Mouse (Mus musculus): ENCODE data around the gene Olfr311. TPM values are rescaled to one million over a fixed set of nuclear protein-coding genes. Genes with fewer than 3 reads are reported as not detected.
"Not testable (repeated sequence)": the region's sequence is repeated elsewhere in the genome, so short reads cannot be mapped to it uniquely, and the experiment has no call there.

Olfr311 gene
- polyA plus RNA-seq, 1 experiment from 2014 or later, result not detected

- H3K9ac ChIP-seq; H3K4me3 ChIP-seq; H3K4me1 ChIP-seq (replicated peaks); H3K27me3 ChIP-seq; H3K36me3 ChIP-seq; H3K4me2 ChIP-seq; H3K9me3 ChIP-seq; ATAC-seq (ENCODE audit: low FRiP score, low read depth); H3K27ac ChIP-seq (replicated peaks): not testable (repeated sequence)
Observed at GRCm38 (mm10) chr11:58828937-58829336, 10.1 kb upstream of the Olfr311 start, which contains the start of gene Olfr312. Olfr312 (plus strand) TSS chr11:58829237.

GRCm38 (mm10) chr11:58829764-58830163, 9.3 kb upstream of the Olfr311 start:
- Histone ChIP-seq H3K9me3 (no peaks in the 10 kb centered on the region), H3K4me2 (no peak overlapping the region), H3K27ac (replicated peaks) (no peak overlapping the region), H3K36me3 (no peaks in the 10 kb centered on the region), H3K4me3 (no peak overlapping the region), H3K9ac (no peak overlapping the region), H3K27me3 (no peaks in the 10 kb centered on the region), H3K4me1 (replicated peaks) (no peaks in the 10 kb centered on the region)
- no peak for ATAC-seq (ENCODE audit: low FRiP score, low read depth)
- 83% methylated on average over 3 of the region's 3 CpGs for WGBS

GRCm38 (mm10) chr11:58832541-58832940, 6.5 kb upstream of the Olfr311 start:
- not testable (repeated sequence) for H3K4me1 ChIP-seq (replicated peaks); H3K27me3 ChIP-seq; ATAC-seq (ENCODE audit: low FRiP score, low read depth); H3K4me2 ChIP-seq; H3K9me3 ChIP-seq; H3K27ac ChIP-seq (replicated peaks); H3K9ac ChIP-seq; H3K4me3 ChIP-seq; H3K36me3 ChIP-seq
- 89% methylated on average over 3 of the region's 3 CpGs for WGBS

- under 1% methylated on average over 24 of the region's 24 CpGs for WGBS
- Histone ChIP-seq H3K9me3 (no peaks in the 10 kb centered on the region), H3K4me3 (peak within 1 kb of the TSS; percentile 61), H3K27ac (replicated peaks) (peak within 1 kb of the TSS; percentile 88), H3K27me3 (no peaks in the 10 kb centered on the region), H3K36me3 (peaks cover 31% of the 10 kb centered on the region), H3K9ac (peak within 1 kb of the TSS; percentile 89), H3K4me1 (replicated peaks) (peaks cover 14% of the 10 kb centered on the region), H3K4me2 (peak within 1 kb of the TSS; percentile 79)
- ATAC-seq (ENCODE audit: low FRiP score, low read depth), result peak; percentile 100
Observed at GRCm38 (mm10) chr11:58846919-58847461, 7.9 kb downstream of the Olfr311 start, which contains the start of gene Gm12258. Gm12258 (plus strand) TSS chr11:58847158.

- 49% methylated on average over 9 of the region's 9 CpGs for WGBS
- ATAC-seq (ENCODE audit: low FRiP score, low read depth), result no peak
Observed at GRCm38 (mm10) chr11:58847636-58848035, 8.6 kb downstream of the Olfr311 start.

DNA sequence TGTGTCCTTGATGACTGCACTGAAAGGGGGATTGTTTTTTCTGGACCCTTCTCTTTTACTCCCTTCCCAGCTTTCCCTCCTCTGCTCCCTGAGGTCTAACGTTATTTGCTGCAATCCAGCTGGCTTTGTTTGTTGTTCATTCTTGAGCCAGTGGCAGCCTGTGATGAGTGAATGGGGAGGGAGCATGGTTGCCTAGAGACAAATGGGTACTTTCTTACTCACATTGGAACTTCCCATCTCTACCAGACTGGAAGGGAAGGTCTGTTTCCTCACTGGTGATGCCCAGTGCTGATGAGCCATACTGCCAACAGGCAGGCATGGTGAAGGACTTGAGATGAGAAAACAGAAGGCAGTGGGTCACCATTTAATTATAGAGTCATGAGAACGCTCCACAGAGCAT, 10.7 kb downstream of the Olfr311 start:
- H3K4me1 ChIP-seq (replicated peaks), result peaks cover 14% of the 10 kb centered on the region
- no peaks in the 10 kb centered on the region for H3K9me3 ChIP-seq
- no peak overlapping the region for H3K4me2 ChIP-seq
- no peak overlapping the region for H3K9ac ChIP-seq
- H3K4me3 ChIP-seq, result no peak overlapping the region
- 57% methylated on average over 2 of the region's 2 CpGs for WGBS
- H3K27ac ChIP-seq (replicated peaks), result no peak overlapping the region
- H3K36me3 ChIP-seq, result peaks cover 52% of the 10 kb centered on the region
- H3K27me3 ChIP-seq, result no peaks in the 10 kb centered on the region
- no peak for ATAC-seq (ENCODE audit: low FRiP score, low read depth)

More at GRCm38 (mm10) chr11:58847636-58848035, 8.6 kb downstream of the Olfr311 start:
- no peaks in the 10 kb centered on the region for H3K9me3 ChIP-seq
- H3K9ac ChIP-seq, result peak overlapping the region; percentile 89
- peak overlapping the region; percentile 79 for H3K4me2 ChIP-seq
- peak overlapping the region; percentile 88 for H3K27ac ChIP-seq (replicated peaks)
- peak overlapping the region; percentile 61 for H3K4me3 ChIP-seq
- peaks cover 14% of the 10 kb centered on the region for H3K4me1 ChIP-seq (replicated peaks)
- H3K27me3 ChIP-seq, result no peaks in the 10 kb centered on the region
- H3K36me3 ChIP-seq, result peaks cover 37% of the 10 kb centered on the region

DNA sequence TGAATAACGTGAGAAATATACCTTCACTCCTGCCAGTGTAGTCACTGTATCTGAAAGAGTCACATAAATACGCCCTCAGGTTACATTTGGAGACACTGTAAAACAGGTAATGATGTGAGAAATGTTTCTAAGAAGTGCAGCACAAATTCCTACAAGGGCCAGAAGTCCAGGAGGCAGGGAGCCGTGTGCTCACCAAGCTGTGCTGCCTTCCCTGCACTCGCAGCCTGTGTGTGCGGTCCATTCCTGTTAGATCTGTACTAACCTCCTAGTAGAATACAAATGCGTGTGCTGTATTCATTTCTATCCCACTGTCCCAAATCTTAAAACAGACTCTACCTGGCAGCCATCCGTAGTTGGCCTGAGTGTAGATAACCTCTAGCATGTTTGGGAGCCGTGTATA, 21.7 kb downstream of the Olfr311 start:
- H3K27ac ChIP-seq (replicated peaks), result no peak overlapping the region
- peaks cover 51% of the 10 kb centered on the region for H3K36me3 ChIP-seq
- no peak overlapping the region for H3K4me2 ChIP-seq
- no peaks in the 10 kb centered on the region for H3K27me3 ChIP-seq
- H3K9me3 ChIP-seq, result peaks cover 11% of the 10 kb centered on the region; the same call in 1 of the 2 replicates
- ATAC-seq (ENCODE audit: low FRiP score, low read depth), result no peak
- WGBS, result 97% methylated on average over 8 of the region's 8 CpGs
- no peak overlapping the region for H3K4me3 ChIP-seq
- no peak overlapping the region for H3K9ac ChIP-seq
- no peaks in the 10 kb centered on the region for H3K4me1 ChIP-seq (replicated peaks)

- Histone ChIP-seq H3K4me3 (peak within 1 kb of the TSS; percentile 85), H3K9ac (peak within 1 kb of the TSS; percentile 90), H3K4me1 (replicated peaks) (peaks cover 21% of the 10 kb centered on the region), H3K27me3 (no peaks in the 10 kb centered on the region), H3K4me2 (peak within 1 kb of the TSS; percentile 89), H3K27ac (replicated peaks) (peak within 1 kb of the TSS; percentile 90), H3K36me3 (peaks cover 19% of the 10 kb centered on the region), H3K9me3 (no peaks in the 10 kb centered on the region)
- WGBS, result 4% methylated on average over 37 of the region's 37 CpGs
- peak; percentile 89 for ATAC-seq (ENCODE audit: low FRiP score, low read depth)
Observed at GRCm38 (mm10) chr11:58867039-58867953, 28.2 kb downstream of the Olfr311 start, which contains the start of gene 2810021J22Rik. 2810021J22Rik (plus strand) TSS chr11:58867216.

GRCm38 (mm10) chr11:58867954-58868330, 28.9 kb downstream of the Olfr311 start:
- H3K9me3 ChIP-seq, result no peaks in the 10 kb centered on the region
- H3K36me3 ChIP-seq, result peaks cover 19% of the 10 kb centered on the region
- H3K4me2 ChIP-seq, result peak overlapping the region; percentile 89
- 82% methylated on average over 6 of the region's 6 CpGs for WGBS
- ATAC-seq (ENCODE audit: low FRiP score, low read depth), result no peak
- H3K9ac ChIP-seq, result peak overlapping the region; percentile 90; the same call in 1 of the 2 replicates
- H3K4me3 ChIP-seq, result peak overlapping the region; percentile 85
- no peaks in the 10 kb centered on the region for H3K27me3 ChIP-seq
- H3K27ac ChIP-seq (replicated peaks), result peak overlapping the region; percentile 90; the same call in 1 of the 2 replicates
- H3K4me1 ChIP-seq (replicated peaks), result peaks cover 21% of the 10 kb centered on the region

- Histone ChIP-seq H3K27me3 (no peaks in the 10 kb centered on the region), H3K4me3 (no peak overlapping the region), H3K9me3 (no peaks in the 10 kb centered on the region), H3K9ac (no peak overlapping the region), H3K4me2 (no peak overlapping the region), H3K4me1 (replicated peaks) (peaks cover 21% of the 10 kb centered on the region), H3K36me3 (peaks cover 24% of the 10 kb centered on the region), H3K27ac (replicated peaks) (no peak overlapping the region)
- ATAC-seq (ENCODE audit: low FRiP score, low read depth), result no peak
- WGBS, result 96% methylated on average over 4 of the region's 4 CpGs
Observed at GRCm38 (mm10) chr11:58870961-58871360, 31.9 kb downstream of the Olfr311 start.

DNA sequence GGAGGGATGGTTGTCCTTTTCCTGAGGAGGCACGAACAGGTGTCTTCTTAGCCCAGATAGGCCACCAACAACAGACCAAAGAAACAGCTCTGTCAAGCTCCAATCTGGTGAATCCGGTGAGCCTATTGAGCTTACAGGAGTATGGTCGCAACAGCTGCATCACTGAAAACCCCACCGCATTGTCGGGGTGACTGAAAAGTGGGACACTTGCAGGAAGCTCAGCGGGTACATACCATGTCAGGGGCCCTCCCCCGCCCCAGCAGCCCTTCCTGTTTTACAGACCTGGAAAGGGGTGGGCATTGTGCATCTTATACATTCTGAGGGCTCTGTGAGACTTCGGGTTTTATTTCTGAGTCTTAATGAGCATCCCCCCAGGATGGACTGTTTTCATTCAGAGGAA, 44.7 kb downstream of the Olfr311 start:
- H3K9ac ChIP-seq, result no peak overlapping the region
- WGBS, result 89% methylated on average over 8 of the region's 8 CpGs
- H3K4me1 ChIP-seq (replicated peaks), result no peaks in the 10 kb centered on the region
- H3K36me3 ChIP-seq, result peaks cover 32% of the 10 kb centered on the region
- no peak overlapping the region for H3K27ac ChIP-seq (replicated peaks)
- no peak overlapping the region for H3K4me2 ChIP-seq
- no peaks in the 10 kb centered on the region for H3K27me3 ChIP-seq
- no peak for ATAC-seq (ENCODE audit: low FRiP score, low read depth)
- no peaks in the 10 kb centered on the region for H3K9me3 ChIP-seq
- H3K4me3 ChIP-seq, result no peak overlapping the region

DNA sequence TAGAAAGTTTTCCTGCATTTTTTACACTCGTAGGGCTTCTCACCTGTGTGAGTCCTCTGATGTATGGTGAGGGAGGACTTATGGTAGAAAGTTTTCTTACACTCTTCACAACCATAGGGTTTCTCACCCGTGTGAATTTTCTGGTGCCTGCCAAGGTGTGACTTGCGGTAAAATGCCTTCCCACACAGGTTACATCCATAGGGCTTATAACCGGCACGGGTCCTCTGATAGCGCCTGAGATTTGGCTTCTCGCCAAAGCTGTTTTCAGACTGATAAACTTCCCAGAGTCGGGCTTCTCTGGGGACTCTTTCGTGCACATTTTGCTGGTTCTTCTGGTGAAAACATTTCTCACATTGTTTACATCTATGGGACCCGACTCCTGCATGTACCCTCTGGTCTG, 51.5 kb downstream of the Olfr311 start:
- no peak for ATAC-seq (ENCODE audit: low FRiP score, low read depth)
- H3K4me3 ChIP-seq, result no peak overlapping the region
- H3K4me2 ChIP-seq, result no peak overlapping the region
- no peaks in the 10 kb centered on the region for H3K27me3 ChIP-seq
- H3K36me3 ChIP-seq, result peaks cover 46% of the 10 kb centered on the region
- H3K4me1 ChIP-seq (replicated peaks), result no peaks in the 10 kb centered on the region
- 94% methylated on average over 10 of the region's 10 CpGs for WGBS
- H3K9me3 ChIP-seq, result no peaks in the 10 kb centered on the region
- H3K27ac ChIP-seq (replicated peaks), result no peak overlapping the region
- no peak overlapping the region for H3K9ac ChIP-seq
